Mouse (Mus musculus): Measurements from ENCODE around the gene Vmn1r233.

The Vmn1r233 gene

DNA sequence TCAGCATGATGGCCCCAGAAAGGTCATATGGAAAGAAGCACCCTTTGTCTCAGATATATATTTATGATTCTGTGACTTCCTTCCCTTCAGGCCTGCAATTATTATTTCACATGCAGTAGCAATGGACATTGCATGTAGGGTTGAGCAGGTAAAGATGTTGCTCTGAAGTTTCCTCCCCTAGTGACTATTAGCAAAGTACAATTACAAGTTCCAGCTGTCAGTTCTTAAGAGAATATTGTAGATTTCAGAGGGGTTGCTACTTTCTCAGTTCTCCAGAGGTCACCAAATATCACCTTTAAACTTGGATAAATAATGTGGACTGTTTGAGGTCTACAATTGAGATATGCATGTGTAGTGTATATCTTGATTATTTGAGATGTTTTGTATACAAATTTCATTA, at the start of gene Vmn1r233:
TSS of gene Vmn1r233 (minus strand) at position 101 of the 400 bp plus-strand sequence.
- DNase-seq (ENCODE audit: low spot score in 2 of 2), result no peak

GRCm38 (mm10) chr17:21018410-21019080, 22.3 kb upstream of the Vmn1r233 start:
- no peak for DNase-seq (ENCODE audit: low spot score in 2 of 2)

DNA sequence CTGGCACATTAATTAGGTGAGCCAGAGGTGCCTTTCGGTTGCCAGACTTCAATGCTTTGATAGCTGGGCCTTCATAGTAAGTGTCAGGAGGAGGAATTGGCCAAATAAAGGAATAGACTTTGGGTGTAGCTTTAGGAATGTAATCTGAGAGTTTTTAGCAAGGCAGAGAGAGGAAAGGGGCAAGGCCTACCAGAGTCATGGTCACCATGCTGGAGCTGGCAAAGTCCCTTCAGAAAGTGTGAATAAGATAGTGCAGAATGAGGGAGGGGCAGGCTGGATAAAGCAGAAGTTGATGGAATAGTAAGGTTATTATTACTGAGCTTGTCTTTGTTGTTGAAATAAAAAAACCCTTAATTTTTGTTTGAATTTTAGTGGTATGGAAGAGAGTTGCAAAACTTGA, 13.5 kb upstream of the Vmn1r233 start:
- no peak for DNase-seq (ENCODE audit: low spot score in 2 of 2)

GRCm38 (mm10) chr17:21008382-21009331, 12.4 kb upstream of the Vmn1r233 start, which contains the start of gene Zfp160:
Gene Zfp160 (plus strand): TSS chr17:21008903.
- DNase-seq (ENCODE audit: low spot score in 2 of 2), result peak; percentile 90 to 94

DNA sequence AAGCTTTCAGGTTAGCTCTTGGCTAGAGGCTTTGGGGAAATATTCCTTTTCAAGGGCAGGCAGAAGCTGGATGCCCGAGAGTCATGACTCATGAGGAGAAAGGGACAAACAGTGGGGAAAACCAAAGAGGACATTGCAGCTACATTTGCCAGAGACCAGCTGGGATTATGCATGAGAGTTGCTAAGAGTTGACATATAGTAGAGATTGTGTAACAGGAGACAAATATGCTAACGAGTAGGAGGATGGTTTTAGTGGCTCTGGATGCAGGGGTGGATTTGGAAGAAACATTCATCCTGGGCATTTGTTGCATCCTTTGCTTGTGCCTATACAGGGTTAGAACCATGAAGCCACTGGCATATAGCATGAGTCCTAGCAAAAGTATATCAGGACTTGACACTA, 2.5 kb downstream of the Vmn1r233 start:
- peak in 1 of 2 experiments; percentile 26 for DNase-seq (ENCODE audit: low spot score in 2 of 2)

- no peak for DNase-seq (ENCODE audit: low spot score in 2 of 2)
Observed at GRCm38 (mm10) chr17:20966681-20967080, 29.6 kb downstream of the Vmn1r233 start.

DNA sequence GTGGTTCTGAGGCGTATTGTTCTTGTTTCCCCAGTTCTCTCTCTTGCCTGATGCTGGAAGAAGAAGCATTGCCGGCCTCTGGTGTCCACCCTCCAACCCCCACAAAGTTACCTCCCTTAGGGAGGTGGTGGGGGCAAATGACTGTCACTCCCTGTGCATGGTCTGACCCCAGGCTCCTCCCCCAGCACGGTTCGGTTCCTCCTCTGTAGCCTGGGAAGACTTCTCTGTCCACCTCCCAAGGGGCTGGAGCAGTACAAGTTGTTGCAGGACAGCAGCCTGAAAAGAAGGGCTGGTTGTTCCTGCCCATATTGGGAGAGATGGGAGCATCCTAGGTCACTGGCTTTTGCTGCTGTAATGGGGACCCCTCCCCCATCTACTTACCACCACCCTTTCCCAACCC, 30.8 kb downstream of the Vmn1r233 start:
- DNase-seq (ENCODE audit: low spot score in 2 of 2), result no peak

DNA sequence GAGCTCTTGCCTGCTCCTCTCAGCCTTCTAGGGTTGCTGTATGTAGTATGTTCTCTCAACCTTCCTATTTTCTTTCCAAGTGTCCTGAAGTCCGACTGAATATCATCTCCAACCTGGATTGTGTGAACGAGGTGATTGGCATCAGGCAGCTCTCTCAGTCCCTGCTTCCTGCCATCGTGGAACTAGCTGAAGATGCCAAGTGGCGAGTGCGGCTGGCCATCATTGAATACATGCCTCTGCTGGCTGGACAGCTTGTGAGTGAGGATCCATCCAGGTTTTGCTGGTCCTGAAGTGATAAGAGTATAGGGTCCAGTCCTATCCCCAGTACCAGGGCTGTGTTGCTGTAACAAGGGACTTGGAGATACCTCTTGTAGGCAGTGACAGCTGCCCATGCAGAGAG, 35.9 kb downstream of the Vmn1r233 start:
- no peak for DNase-seq (ENCODE audit: low spot score in 2 of 2)

DNA sequence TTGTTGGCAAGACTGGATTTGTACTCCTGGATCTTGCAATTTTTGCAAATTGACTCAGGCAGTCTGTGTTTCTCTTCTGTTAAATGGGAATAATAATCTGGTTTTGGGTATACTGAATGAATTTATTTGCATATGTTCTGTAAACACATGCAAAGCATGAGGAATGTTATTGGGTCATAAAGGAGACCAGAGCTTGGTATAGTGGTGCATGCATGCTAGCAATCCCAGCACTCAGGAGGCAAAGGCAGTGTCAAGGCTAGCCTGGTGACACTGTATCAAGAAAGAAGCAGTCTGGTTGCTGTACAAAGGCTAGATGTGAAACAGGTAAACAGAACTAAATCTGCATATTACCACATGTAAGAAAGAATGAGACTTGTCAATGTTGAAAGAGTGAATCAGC, 49.6 kb downstream of the Vmn1r233 start:
- no peak for DNase-seq (ENCODE audit: low spot score in 2 of 2)

GRCm38 (mm10) chr17:20946026-20946565, 50.2 kb downstream of the Vmn1r233 start:
- DNase-seq (ENCODE audit: low spot score in 2 of 2), result no peak

- peak; percentile 99 to 100 for DNase-seq (ENCODE audit: low spot score in 2 of 2)
Observed at GRCm38 (mm10) chr17:20944985-20945891, 51.0 kb downstream of the Vmn1r233 start, which contains the start of gene Ppp2r1a. Gene Ppp2r1a (plus strand): TSS chr17:20945311.

DNA sequence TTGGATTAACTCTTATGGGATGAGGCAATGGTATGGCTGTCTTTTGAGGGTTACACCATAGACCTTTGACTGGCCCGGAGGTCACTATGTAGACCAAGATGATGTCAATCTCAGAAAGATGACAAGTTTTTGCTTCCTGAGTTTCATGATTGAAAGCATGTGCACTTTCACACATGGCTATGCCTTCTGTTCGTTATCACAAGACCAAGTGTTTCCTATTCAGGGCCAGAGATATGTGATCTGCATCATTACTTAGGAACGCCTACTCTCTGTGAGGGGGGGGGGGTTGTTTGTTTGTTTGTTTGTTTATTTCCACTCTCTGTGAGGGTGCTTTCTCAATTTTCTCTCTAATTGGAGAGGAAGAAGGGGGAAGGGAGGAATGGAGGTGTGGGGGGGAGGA, 52.0 kb downstream of the Vmn1r233 start:
- no peak for DNase-seq (ENCODE audit: low spot score in 2 of 2)

Measured in frontal cortex, postnatal 36 days (tissue).